Mouse (Mus musculus) CD4-positive, CD25-positive, alpha-beta regulatory T cell, adult 2 months (primary cell): ENCODE results near the gene Fgg.
A peak's percentile ranks its signal among the peaks of the same experiment; 100 is the strongest.

Experiments
- DNase-seq: peaks from one replicate; pipeline ENCODE4 v3.0.0-alpha.2; 2012; ENCODE audit warnings: low read depth, low spot score

Fgg gene

DNA sequence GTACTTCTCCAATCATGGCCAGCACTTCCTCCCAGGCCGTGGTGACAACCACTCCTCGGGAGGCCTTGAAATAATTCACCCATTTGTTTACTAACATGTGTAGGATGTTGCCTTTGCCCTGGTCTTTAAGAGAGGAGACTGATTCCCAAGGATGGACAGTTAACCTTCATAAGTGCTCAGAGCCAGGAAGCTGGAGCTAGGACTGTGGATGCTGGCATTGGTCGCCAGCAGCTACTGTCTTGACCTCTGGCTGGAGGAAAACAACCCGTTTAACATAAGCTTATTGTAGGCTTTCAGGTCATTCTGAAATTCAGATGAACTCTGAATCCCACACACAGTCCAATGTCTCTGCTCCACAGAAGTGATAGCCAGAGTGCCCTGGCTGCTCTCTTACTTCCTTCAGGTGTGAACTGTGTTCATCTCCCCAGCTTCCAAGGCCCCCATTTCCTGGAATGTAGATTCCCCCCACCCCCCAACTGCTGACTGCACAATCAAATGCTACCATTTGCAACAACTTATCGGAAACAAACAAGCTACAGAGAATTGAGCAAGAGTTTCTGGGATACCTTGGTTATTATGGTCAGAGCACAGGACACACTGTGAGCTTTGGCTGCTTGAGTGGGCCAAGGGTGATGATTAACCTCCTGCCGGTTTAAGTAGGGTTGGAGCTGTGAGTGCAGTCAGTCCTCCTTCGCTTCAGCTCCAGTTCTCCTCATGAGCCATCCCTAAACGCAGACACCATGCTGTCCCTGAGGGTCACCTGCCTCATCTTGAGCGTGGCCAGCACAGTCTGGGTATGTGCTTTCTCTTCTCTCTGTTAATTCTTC is 18.2 kb downstream of the Fgg start, which contains the start of gene Fga:
Gene Fga, plus strand, starts transcription at position 602 of the 827 bp plus-strand sequence.
- no peak for DNase-seq

DNA sequence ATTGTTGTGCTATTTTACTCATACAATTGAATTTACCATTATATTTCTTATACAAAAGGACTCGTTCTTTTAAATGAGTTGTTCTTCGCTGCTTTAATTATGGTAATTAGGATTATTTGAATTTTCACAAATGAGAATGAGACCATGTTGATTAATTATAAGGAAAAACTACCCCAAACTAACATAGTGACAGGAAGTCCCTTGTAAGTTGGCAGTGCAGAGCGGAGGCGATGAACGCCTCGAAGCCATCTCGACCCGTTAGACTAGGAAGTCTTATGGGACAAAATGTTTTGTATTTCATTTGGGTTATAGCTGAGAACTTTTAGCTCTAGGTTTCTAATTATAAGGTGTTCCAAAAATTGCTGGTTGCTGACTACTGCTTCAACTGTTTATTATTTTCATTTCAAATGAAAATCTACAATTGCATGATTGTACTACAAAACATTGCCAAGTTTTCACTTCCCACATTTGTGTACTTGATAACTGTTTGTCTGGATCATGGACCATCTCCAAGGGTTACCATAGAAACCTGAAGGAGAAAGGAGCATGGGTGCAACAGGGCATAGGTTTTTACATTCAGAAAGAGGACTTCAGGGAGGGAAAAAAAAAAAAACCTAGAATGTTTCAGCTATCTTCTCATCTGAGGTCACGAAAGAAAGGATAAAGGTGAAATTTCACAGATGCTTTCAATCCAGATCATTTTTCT is 20.2 kb downstream of the Fgg start:
- DNase-seq: no peak

DNA sequence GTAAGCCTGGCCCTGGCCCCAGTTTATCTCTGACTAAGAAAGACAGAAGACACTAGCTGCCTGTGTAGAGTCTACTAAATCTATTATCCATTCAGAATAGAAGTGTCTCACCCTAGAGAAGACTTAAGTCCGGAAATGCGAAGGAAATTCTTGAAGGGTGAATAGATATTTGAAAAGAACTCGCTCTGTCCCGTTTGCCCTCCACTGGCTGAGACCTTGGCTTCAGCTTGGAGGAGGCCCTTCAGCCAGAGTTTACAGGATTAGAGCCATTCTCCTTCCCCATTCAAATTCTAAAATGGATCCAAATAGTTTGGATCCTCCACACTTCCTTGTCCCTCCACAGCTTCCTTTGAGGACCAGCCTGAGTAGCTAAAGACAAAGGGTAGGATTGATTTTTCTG is 22.8 kb downstream of the Fgg start:
- DNase-seq: no peak

- DNase-seq: peak; percentile 3
Observed at GRCm38 (mm10) chr3:83032746-83033308, 25.3 kb downstream of the Fgg start.

DNA sequence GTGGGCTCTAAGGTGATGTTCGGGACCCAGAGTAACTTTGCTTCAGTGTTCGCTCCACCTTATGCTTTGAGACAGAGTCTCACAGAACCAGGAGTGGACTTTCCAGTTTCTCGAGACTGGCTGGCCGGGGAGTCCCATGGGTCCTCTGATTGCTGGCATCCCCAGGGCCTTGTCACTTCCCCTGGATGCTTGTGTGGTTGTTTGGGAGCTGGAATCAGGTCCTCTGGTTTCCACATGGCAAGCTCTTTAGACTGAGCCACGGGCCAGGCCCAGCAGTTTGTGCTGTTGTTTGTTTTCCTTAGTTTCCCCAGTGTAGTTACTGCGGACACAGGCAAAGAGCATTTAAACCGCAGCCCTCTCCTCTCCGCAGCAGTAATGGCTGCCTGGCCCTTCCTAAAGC is 26.3 kb downstream of the Fgg start:
- no peak for DNase-seq

- no peak for DNase-seq
Observed at GRCm38 (mm10) chr3:83038865-83039264, 31.3 kb downstream of the Fgg start.

GRCm38 (mm10) chr3:83039666-83040065 is 32.1 kb downstream of the Fgg start:
- no peak for DNase-seq

DNA sequence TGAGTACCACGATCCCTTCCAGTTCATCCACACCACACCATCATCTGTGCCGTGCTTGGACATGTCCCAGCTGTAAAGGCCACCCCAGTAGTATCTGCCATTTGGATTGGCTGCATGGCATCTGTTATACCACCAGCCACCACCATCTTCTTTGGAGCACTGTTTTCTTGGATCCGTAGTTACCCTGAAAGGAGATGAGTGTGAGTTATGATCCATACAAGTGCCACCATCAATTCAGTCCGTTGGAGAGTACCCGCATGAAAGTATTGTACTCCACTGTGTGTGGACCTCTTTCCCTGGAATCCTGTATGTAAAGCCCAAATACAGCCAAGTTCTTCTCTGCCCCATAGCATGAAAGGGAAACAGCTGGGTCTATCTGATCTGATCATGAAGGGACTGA is 34.9 kb downstream of the Fgg start:
- DNase-seq: no peak

DNA sequence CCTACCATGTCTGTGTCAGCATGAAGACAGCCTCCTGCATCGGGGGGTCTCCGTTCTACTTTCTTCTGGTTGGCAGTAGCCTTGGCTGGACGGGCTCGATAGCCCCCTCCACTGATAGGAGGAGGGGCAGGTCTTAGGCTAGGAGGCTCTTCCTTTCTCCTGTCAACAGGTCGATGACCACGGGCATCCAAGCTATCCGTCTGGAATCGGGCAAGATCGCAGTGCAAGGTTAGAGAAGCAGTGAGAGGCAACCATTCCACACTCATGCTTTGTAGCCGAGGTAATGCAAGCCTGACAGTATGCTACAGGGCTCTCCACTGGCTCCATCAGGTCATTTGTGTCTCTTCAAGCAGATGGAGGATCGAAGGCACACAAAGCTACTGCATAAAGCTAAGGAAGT is 39.1 kb downstream of the Fgg start:
- no peak for DNase-seq

DNA sequence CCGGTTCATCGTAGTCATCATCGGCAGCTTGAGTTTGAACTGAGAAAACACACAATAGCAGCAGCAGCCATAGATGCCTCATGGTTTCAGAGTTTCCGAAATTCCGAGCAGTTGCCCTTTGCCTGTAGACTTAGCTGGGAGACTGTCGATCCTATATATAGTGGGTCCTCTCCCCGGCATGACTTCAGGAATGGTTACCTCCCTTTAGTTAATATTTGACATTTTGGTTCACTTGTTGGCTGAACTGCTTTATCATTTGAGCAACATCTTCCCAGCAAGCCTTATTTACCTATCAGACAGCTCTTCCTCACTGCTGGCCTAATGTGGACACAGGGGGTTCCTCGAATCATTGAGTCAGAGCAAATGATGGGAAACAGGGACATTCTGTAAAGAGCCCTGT is 42.2 kb downstream of the Fgg start, which contains the start of gene Fgb:
Gene Fgb, minus strand, starts transcription at position 184 of the 400 bp plus-strand sequence.
- no peak for DNase-seq

- DNase-seq: no peak
Observed at GRCm38 (mm10) chr3:83050661-83051060, 43.1 kb downstream of the Fgg start.

- no peak for DNase-seq
Observed at GRCm38 (mm10) chr3:83052102-83052501, 44.6 kb downstream of the Fgg start.

DNA sequence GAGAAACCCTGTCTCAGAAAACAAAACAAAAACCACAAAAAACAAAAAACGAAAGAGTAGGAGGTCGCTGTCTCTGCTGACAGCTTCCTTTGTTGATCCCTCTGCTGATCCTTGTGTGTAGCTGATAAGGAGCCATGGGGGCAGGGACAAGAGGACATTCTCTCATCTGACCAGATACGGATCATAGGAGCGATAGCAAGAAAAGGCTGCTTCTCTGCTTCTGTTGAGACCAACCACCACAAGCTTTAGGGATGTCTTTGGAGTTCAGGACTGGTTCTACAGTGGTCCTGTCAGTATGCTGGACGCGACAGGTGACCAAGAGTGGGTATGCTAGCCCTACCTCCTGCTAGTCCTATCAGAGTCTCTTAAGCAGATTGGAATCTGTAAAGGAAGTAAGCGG is 45.6 kb downstream of the Fgg start:
- no peak for DNase-seq

GRCm38 (mm10) chr3:83053758-83054157 is 46.2 kb downstream of the Fgg start:
- DNase-seq: peak; percentile 69

DNA sequence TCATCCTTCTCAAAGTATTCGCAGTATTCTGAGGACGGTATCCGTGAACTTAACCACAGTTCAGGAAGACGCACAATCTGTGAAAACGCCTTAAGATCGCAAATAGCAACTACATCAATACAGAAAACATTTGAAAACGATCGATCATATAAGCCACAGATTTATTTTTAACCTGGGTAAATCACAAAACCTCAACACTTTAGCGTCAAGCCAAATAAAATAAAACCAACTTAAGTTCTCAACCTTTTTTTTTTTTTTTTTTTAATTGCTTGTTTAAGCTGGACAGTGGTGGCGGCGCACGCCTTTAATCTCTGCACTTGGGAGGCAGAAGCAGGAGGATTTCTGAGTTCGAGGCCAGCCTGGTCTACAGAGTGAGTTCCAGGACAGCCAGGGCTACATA is 47.2 kb downstream of the Fgg start:
- DNase-seq: peak; percentile 8

GRCm38 (mm10) chr3:83055281-83056038 is 47.9 kb downstream of the Fgg start, which contains the start of gene Plrg1:
Plrg1 (plus strand) TSS chr3:83055522.
- DNase-seq: peak; percentile 100

DNA sequence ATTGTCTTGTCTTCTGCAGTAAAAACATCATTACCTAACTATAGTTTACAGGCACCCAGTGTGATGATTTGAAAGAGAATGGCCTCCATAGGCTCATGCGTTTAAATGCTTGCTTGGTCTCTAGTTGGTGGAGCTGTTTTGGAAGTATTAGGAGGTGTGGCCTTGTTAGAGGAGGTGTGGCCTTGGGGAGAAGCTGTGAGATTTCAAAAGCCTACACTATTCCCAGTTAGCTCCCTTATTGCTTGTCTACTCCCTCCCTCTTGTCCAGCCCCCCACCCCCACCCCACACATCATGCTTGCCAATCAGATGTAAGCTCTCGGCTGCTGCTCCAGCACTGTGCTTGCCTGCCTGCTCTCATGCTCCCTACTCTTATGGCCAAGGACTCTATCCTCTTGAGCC is 49.5 kb downstream of the Fgg start:
- DNase-seq: no peak
